Mouse (Mus musculus): Measurements from ENCODE around the gene Slc10a7.

Slc10a7 gene

DNA sequence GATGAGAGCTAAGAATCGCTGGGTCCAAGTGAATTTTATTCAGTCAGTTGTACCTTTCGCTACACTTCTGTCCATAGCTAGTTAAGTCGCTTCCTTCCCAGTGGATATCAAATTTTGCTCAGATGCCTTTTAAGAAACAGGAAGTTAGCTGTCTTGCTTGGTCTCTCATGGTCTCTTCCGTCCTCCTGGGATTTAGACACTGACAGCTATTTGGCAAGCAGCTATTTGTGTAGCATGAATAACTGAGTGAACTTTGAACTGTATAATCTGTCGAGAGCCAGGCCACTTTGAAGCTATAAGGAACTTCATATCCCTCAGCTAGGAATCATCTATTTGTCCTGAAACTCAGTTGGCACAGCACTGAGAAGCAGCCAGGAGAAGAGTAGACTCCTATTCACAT lies 117.5 kb downstream of the Slc10a7 start:
- DNase-seq, result no peak

DNA sequence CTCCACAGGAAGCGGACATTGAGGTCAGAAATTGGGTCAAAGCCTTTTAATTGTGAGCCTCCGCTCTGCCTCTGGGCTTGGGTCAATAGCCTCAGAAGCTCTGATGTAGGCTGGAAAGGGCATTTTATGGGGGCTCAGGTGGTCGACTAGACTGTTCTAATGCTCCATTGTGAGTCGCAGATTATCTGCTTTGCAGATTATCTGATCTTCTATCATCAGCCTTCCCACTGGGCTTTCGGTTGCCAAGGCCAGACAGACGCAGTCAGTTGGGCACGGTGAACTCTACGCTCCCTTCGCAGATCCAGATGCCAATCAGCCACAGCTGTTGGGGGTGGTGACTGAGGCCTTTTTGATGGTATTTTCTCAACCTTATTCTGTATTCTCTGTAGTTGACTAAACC lies 118.6 kb downstream of the Slc10a7 start:
- DNase-seq, result no peak

DNA sequence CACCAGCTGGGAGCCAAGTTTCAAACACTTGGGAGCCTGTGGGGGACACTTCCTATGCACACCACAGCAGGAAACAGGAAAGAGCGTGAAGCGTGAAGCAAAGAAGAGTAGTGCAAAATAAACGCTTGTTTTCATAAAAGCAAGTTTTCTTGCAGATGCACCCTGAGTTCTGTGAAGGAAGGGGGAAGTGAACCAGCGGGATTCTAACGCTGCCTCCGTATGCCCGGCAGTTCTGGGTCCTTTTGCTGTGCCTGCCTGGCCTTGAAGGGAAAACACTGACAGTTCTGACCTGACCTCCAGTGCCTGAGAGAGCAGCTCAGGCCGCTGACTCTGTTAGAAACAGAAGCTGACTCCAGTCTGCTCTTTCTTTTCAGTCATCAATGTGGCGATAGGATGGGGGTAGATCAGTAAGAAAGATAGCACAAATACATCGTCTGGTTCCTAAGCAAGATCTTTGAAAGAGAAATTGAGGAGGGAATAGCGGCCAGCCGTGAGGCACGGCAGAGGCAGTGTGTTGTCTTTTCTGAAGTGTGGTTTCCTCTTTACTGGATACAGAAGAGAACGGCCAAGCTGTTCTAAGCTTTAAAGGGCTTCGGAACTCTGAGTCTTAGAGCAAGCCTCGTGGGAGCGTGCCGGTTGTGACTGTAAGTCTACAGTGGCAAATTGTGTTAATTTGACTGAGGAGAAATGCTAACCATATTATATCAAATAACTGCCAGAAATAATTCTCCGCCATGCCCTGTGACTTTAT lies 121.4 kb downstream of the Slc10a7 start:
- DNase-seq, result peak; percentile 23

DNA sequence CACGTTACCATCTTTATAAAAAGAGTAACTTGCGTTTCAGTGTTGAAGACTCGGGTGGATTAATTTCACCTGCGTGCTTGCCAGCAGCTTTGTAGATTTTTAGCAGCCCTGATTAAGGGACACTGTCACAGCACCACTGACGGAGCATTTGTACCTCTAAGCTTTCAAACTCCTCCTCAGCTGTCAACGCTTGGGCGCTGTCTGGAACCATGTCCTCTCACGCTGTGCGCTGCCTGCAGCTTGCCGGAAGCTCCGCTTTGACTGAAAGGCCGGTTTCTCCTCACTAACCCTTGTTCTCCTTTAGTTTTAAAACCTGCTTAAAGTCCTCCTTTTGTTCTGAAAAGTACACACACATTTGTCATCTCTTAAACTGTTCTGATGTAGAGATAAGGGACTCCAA lies 123.9 kb downstream of the Slc10a7 start:
- peak; percentile 28 for DNase-seq

DNA sequence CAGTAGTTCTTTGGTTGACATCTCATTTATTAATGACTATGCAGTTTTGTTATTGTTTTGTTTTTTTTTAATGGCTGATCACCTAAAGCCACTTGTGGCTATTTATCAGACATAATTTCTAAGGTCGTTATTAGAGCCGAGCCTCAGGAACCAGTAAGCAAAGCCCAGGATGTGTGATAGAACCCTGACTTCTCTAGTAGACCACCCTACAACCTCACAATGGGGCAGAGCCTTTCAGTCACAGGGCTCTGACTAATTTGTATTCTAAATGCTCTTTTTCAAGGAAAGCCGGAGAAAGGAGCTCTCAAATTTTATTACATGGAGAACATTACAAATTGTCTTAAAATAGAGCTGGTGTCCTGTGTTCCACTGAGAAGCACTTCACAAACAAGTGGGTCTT lies 124.9 kb downstream of the Slc10a7 start:
- no peak for DNase-seq

DNA sequence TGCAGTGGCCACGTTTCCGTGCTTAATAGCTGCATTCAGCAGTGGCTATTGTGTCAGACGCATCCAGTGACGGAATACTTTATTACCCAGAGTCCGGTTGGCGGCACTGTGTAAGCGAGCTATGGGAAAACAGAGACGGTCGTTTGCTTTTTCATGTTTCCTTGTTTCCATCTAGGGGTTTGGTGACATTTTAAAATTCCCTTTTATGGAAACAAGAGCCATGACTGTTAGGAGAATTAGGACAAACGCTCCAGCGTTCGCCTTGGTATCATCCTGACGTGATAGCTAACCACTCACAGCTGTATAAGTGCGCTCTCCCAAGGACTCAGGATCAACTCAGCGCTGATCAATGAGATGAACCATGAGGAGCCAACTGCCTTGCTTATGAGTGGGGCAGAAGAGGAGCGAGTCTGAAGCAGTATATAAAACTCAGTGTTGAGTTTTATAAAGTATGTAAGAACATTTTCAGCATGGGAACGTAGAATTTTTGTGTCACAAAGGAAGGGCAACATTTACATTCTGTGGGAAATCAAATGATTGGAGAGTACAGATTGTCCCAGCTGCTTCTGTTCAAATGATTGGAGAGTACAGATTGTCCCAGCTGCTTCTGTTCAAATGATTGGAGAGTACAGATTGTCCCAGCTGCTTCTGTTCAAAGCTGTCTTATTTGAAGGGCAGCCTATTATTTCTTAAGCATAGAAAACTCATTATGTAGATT lies 125.5 kb downstream of the Slc10a7 start:
- peak; percentile 53 for DNase-seq

DNA sequence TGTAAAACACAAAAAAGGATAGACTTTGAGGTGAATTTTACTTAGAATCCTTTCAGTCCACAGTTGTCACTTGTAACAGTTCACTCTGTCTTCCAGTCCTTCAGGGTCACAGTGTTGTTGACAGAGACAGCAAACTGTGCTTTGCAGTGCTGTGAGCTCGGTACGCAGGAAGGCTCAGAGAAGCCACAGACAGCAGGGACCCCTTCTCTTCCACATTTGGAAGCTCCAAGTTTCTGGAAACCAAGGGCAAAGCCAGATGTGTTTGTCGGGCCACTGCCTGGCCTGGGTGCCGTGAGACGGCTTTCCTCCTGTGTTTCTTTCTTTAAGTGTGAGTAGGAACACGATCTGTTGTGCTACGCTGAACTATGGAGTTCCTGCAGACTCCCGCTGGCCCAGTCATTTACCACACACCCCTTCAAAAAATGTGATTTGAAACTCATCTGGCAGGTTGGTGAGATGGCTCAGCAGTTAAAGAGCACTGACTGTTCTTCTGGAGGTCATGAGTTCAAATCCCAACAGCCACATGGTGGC lies 126.2 kb downstream of the Slc10a7 start:
- DNase-seq, result no peak

DNA sequence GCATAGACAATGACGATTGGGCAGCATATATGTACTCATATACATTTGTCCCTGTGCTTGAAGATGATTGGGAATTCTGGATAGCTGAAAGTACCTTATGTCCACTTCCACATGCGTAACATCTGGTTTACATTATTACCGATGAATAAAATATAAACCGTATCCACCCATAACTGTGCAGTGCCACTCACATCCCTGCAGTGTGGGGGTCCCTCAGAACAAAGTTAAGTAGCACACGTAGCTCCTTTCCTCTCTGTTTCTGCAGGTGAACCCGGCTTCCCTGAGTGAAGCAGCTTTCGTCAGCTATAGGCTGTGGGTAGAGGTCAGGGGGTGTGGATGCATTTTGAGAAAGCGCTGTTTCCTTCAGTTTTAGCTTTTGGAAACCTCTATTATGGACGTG lies 132.8 kb downstream of the Slc10a7 start:
- no peak for DNase-seq

DNA sequence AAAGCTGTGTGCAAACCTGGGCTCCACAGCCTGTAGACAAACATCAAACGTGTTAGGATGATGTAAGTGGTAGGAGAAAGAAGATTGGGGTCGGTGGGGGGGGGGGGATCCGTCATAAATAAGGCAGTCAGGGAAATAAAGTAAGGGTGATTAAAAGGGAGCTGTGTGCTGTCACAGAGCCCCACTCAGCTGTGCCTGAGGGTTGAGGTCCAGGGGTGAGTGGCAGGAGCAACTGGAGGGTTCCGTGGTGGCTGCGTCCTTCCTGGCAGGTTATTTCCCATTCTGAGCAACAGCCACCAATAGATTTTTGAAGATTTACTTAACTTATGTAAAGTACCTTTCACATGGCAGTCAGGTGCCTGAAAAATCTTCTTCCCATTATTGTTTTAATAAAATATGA lies 133.2 kb downstream of the Slc10a7 start:
- no peak for DNase-seq

DNA sequence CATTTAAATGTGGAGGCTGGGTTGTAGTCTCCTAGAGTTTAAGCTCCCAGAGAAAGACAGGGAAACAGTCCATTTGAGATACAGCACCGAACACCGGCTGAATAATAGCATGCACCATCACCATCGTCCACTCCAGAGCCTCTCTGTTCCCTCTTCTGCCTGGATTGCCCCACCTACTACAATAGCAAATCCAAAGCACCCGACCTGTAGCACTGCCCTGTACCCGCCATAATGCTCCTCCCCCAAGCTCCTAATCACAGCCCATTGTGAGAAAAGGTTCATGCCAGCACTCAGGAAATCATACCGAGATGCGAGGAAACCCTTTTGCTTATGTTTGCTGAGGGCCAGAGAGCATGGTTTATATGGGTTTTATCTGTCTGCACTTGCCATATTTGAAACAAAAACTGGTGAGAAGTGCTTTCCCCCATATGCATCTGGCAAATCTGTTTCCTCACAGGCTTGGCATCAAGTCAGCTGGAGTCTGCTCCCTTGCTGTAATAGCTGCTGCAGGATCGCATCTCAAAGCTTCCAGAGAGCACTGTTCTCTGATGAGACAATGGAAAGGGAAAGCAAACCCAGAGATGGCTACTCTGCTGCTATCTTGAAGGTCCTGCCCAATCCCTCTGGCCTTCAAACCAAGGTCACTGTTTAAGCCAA lies 138.0 kb downstream of the Slc10a7 start:
- DNase-seq, result no peak

DNA sequence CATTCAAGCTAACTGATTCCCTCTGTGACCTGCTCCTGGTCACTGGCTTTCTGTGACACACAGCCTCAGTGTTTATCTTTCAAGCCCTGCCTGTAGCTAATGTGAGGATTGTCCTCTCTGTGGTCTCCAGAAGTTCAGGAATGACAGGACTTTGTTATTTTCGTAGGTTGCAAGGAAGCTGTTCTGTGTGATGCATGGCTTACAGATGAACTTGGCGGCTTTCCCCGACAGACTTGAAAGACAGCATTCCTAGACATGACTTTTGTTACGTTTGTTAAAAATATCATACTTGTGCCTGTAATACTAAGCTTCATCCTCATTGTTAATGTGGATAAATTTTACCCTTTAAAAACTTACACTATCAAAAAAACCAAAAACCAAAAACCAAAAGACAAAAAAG lies 138.7 kb downstream of the Slc10a7 start:
- DNase-seq, result no peak

DNA sequence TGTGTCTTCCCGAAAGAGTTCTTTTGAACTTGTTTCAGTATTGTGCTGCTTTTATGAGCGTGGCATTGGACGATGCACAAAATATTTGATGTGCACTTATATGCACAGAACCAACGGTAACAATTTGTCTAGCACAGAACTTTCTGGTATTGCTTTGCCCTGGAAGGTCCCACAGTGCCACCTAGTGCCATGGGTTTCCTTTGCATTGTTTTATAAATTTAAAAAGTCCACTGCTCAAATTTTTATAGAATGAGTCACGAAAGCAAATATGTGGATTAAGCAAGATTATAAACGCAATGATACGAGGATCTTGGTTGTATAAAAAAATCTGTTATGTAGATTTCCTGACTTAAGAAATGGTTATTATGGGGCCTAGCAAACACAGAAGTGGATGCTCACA lies 139.8 kb downstream of the Slc10a7 start:
- DNase-seq, result peak; percentile 65

DNA sequence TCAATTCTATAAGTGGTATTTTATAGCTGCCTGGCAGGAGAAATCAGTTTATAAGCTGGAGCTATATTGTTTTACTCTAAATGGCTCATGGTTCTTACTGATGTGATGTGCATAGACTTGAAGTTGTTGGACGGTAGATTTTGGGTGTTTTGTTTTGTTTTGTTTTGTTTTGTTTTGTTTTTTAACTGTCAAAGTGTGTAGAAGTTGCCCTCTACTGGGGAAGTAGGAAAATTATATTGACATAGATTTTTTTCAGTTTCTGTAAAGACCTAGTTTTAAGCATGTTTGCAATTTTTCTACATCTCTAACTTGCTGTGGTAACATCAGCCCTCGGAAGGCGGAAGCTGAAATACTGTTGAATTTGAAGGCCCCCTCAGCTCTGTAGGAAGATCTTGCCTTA lies 142.5 kb downstream of the Slc10a7 start:
- no peak for DNase-seq

DNA sequence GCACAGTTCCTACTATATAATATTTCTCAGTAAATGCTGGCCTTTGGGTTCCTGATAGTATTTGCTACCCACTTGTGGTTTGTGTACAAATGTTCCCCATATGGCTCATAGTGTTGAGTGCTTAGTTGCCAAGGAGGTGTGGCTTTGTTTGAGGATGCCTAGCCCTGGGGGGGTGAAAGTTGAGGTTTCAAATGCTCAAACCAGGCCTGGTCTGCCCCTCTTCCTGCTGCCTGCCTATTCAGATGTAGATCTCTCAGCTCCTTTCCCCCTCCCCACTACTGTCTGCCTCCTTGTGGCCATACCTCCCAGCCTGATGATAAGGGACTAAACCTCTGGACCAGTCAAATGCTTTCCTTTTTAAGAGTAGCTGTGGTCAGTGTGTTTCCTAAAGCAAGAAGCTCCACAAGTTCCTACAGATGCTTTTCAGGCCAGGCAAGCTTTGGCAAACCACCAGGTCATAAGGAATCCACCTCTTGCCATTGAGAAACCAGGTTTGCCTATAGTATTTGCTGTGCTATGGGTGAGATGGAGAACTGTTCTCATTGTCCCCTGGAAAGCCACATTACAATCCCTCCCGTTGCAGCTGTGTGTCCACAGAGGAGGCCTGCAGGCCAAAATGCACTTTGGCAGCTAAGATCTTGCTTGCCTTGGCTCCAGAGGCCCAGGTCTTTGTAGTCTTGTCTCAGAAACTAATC lies 146.4 kb downstream of the Slc10a7 start:
- no peak for DNase-seq

DNA sequence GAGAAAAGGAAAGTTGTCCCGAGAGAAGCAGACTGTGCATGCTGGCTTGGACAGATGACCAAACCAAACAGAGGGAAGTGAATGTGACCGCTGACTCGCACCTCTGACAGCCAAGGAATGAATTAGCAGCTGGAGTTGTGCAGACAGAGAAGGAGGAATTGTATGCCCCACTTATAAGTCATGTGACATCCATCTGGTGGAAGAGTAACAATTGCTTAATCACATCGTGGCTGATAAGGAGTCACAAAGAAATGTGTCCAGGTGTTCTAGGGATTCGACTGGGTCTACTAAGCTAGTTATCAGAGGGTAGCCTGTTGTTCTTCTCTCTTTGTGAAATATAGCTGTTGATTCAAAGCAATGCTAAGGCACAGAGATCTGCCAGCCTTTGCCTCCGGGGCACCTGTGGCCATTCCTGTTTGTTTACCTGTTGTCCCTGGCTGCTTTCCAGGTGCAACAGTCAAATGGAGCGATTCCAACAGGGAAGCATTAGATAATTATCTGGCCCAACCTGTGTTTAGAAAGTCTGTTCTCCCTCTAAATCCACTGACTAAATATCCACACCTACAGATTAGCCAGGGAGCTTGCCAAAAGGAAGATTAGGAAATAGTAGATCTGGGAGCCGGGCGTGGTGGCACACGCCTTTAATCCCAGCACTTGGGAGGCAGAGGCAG lies 147.7 kb downstream of the Slc10a7 start:
- no peak for DNase-seq

DNA sequence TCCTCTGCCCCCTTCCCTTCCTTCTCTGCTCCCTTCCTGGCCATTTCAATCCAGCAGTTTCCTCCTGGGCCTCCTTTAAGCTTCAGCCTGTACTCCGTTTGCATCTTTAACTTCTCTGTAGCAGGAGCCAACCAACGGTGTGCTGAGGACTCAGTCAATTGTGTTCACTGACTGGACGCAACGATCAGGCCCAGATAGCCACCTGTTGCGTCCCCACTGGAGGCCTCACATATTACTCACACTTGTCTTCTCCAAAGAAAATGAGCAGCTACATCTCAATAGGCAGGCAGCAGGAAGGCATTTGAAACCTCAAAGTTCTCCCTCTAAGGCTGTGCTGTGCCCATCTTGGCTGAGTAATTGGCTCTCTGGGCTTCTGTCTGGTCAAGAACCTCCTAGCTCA lies 149.0 kb downstream of the Slc10a7 start:
- DNase-seq, result no peak

DNA sequence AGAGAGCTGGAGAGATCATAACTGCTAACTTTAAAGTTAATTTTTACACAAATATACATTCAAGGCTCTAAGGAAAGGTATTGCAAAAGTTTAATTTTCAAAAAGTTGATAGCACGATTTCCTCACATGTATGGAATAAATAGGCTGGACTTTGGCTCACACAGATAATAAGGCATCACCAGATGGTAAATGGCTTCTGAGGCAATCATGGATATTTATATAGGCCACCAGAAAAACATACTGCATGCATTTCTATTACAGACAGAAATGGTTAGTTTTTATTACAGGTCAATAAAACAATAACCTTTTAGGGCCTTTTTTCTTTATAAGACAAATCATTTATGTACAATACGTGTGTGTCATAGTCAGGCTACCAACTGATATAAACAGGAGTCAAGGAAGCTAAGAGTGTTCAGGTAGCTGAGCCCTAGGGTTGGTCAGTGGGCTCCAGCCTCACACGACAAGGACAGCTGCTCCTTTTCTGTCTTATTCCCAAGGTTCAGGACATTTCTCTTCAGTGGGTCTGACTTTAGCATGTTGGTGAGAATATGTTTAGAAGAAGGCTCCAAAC lies 150.6 kb downstream of the Slc10a7 start:
- no peak for DNase-seq

DNA sequence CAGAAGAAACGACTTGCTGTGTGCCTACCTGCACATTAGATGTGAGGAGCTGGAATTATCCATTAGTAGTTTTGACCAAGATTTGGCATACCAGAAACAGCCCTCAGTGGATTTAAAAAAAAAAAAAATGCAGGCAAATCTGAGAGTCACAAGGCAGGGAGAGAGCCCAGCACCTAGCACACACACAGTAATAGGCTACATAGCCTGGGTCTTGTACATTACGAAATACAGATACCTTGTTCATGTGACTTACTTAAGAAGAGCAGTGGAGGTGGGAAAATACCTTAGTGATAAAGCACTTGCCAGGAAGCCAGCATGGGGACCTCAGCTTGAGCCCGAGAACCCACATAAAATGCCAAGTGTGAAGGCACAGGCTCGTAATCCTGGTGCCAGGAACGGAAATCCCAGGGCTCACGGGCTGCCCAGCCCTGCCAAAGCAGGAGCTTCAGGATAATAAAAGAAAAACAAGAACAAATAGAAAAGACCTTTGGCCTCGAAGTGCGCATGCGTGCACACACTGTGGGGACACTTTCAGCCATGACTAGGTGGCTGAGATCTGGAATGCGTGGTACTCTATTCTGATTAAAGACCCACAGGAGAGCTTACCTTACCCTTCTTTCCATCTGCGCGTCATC lies 155.3 kb downstream of the Slc10a7 start:
- no peak for DNase-seq

DNA sequence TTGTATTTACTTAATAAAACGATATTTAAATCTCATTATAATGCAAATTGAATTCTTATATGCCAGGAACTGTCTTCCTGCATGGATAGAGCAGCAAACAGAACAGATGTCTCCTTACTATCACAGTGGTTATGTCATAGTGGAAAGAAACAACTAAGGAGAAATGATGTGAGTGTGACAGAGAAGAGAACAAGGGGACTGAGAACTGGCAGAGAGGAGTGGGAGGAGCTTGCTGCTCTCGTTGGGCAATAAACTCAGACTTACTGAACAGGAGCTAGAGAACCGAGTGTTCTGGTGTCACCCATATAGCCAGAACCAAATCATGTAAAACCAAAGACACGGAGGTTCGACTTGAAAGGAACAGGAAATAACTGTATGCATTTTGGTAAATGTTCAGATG lies 158.3 kb downstream of the Slc10a7 start:
- no peak for DNase-seq

DNA sequence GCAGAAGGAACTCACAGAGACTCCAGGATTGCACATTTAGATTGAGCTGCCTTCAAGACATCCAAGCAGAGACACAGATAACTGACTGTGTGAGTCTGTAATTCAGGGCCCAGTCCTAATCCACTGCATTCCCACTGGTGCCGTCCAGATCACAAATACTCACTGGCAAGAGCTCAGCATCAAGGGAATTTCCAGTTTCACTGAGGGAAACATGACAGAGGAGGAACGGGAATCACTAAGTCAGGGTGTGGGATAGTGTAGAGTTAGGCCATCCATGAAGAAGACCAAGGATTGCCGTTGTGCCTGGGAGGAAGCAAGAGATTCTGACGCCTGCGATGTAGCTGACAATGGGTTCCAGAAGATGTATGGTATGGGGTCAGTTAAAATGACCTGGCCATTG lies 159.1 kb downstream of the Slc10a7 start:
- DNase-seq, result no peak

DNA sequence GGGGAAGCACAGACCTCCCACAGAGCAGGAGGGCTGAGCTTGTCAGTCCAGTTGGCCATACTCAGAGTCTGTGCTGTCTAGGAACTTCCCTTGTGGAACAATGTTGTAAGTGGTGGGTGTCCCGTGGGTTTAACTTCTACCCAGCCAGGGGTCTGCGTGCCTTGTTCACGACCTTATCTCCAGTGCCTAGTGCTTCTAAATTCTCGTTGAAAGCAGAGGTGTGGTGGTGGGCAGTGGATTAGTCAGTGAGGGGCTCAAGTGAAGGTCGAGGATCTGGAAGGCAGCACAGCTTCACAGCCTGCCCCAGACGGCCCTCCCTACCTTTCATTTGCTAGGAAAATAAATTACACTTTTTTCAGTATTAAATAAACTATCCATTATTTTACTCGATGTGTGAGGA lies 161.1 kb downstream of the Slc10a7 start:
- no peak for DNase-seq

Data from embryo, embryonic 11 days (tissue).